Mouse (Mus musculus) left cerebral cortex, adult 11 months (tissue): Measurements from ENCODE around the gene Vmn1r135.
"Not testable (repeated sequence)": the region's sequence is repeated elsewhere in the genome, so short reads cannot be mapped to it uniquely, and the experiment has no call there.

Source experiments
- DNase-seq: peaks from one replicate; pipeline ENCODE4 v3.0.0; 2022; ENCODE audit warnings: low spot score

Gene Vmn1r135

GRCm38 (mm10) chr7:21832051-21832450, at the start of gene Vmn1r135:
TSS of gene Vmn1r135 (plus strand) at chr7:21832351.
- not testable (repeated sequence) for DNase-seq

- DNase-seq = not testable (repeated sequence)
These were observed 35.5 kb upstream of the Vmn1r135 start, which contains the start of gene Gm4177 for GRCm38 (mm10) chr7:21796628-21797027. TSS of gene Gm4177 (minus strand) at chr7:21796728.

GRCm38 (mm10) chr7:21844167-21844566, 12.0 kb downstream of the Vmn1r135 start, which contains the start of gene Gm5725:
TSS of gene Gm5725 (minus strand) at chr7:21844267.
- DNase-seq = not testable (repeated sequence)
